Mouse (Mus musculus) induced T-regulatory cell, adult 2 months (primary cell): ENCODE results near the gene Cacna1a.
A peak's percentile ranks its signal among the peaks of the same experiment; 100 is the strongest.

Experiments used
- DNase-seq: peaks from one replicate; pipeline ENCODE4 v3.0.0-alpha.2; 2012; ENCODE audit warnings: low read depth

The Cacna1a gene

DNA sequence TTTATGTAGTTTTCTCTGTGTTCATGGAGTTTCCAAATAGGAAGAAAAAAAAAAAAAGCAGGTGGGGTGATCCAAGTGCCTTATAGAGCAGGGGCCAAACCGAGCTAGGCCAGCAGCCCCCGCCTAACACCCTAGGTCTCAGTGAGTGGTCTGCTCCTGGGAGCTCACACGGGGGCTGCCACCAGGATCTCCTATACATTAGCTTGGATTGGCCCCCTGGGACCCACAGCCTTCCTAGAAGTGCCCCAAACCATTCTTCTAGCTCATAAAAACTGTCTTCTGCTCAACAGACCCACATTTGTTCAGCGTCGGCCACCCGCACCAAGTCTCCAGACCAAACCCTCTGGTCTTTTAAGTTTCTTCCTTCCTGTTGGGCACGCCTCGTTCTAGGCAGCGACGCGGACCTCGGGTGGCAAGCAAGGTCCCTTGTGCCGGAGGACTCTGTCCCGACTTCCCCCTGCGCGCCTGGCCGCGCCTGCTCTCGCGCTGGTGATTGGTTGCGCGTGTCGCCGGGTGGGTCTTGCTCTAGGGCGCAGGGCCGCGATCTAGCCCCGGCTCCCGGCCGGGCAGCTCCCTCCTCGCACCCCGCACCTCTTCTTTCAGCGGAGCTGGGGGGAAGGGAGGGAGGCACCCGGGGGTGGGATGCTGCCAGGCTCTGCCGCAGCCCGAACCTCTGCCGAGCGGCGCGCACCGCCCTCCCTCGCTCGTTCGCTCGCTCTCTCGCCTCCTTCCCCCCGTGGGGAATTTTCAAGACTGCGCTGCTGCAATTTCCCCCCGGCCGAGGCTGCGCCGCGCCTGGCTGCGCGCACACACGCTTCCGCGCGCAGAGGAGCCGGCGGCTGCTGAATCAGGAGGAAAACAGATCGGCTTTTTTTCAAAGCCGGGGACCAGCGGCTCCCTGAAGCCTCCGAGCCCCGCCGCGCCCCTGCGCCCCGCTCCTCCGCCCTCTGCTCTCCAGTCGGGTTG lies 25.9 kb downstream of the Cacna1a start:
- DNase-seq = peak; percentile 4

- no peak for DNase-seq
Observed at GRCm38 (mm10) chr8:84414918-84415317, 26.7 kb downstream of the Cacna1a start.

DNA sequence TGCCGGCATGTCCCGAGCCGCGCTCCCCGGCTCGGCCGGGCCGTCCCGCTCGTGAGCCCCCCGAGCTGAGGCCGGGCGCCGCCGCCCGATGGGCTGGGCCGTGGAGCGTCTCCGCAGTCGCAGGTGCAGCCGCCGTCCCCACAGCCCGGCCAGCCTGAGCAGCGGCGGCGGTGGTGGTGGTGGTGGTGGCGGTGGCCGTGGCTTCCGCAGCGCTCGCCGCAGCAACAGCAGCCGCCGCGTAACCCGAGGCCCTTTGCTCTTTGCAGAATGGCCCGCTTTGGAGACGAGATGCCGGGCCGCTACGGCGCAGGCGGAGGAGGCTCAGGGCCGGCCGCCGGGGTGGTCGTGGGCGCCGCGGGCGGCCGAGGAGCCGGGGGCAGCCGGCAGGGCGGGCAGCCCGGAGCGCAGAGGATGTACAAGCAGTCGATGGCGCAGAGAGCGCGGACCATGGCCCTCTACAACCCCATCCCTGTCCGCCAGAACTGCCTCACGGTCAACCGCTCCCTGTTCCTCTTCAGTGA lies 27.2 kb downstream of the Cacna1a start:
- no peak for DNase-seq

DNA sequence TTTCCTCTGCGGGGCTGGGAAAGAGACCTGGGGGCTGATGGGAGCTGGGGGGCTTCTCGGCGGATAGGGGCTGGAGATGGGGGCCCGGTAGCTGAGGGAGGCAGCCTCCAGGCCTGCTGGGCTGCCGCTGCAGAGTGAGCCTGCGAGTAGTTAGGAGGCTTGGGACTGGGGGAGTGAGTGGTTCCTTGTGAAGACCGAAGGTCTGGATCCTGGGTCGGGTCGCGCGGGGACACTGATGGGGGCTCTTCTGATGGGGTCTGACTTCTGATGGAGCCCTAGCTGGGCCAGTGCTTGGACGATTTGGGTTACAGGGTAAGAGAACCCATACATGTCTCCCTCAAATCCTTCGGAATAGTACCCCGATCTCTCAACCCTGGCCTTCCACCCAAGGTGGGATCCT lies 27.8 kb downstream of the Cacna1a start:
- no peak for DNase-seq

DNA sequence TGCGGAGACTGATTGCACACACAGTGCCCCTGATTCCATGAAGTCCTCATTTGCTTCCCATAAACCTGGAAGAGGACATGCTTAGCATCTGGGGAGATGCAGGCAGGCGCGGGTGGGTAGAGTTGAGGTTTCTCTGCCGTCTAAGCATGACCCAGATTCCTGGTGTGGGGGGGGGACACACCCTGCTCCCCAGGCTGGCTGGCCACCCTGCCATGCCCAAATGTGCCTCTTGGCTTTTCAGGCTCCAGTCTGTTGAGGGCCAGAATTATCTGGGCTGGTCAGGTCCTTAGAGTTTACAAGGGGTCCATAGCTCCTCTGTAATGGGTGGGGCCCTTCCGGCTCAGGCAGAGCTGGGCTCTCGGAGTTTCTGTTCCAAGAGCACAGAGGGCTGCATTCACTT lies 28.7 kb downstream of the Cacna1a start:
- no peak for DNase-seq

- no peak for DNase-seq
Observed at GRCm38 (mm10) chr8:84417840-84418239, 29.6 kb downstream of the Cacna1a start.

- no peak for DNase-seq
Observed at GRCm38 (mm10) chr8:84424426-84424825, 36.2 kb downstream of the Cacna1a start.

DNA sequence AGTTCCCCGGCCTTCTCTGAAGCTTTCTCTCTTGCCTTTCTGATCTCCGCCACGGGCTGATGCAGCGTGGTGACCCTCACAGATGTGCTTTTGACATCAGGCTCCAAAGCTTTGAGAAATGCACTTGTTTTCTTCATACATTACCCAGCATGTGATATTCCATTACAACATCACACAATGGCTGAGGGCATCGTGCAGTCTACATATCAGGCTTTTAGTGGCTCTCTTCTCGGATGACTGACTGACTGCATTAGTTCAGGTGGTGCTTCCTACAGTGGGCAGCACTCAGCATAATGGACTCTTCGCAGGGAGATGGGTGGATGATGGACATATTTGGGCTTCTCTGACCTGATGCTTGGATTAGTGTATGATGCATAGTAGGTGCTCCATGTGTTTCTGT lies 37.8 kb downstream of the Cacna1a start:
- DNase-seq = no peak

DNA sequence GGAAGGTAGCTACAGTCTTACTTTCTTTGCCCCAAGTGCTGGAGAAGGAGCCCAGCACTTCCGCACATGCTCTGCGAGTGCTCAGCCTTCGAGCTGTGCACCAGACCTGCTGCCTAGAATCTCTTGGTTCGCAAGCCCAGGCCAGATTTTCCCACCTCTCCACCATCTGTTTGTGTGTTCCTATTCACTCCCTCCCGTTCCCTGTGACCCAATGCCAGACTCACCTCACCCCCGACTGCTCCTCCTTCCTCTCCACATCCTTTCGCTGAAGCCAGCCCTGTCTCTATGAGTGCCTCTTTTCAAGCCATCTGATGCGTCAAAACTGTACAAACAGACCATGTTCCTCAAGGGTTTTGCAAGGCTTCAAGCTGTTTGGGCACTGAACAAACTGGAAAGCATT lies 38.3 kb downstream of the Cacna1a start:
- DNase-seq = no peak

DNA sequence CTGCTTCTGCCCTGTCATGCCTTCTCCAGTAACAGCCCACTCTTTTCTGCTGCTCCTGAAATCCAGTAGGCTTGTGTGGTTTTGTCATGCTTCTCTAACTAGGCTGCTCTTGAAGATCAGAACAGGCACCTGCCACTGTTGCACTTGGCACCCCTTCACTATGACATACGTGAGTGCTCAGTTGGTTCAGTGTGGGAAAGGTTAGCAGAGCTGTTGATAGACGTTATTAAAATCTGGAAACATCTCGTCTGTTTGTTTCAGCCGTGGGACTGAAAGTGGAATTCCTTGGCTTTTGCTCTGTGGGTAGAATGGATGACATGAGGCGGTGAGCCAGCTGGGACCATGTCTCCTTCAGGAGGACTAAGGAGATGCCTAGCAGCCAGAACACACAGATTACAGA lies 39.8 kb downstream of the Cacna1a start:
- DNase-seq = no peak

DNA sequence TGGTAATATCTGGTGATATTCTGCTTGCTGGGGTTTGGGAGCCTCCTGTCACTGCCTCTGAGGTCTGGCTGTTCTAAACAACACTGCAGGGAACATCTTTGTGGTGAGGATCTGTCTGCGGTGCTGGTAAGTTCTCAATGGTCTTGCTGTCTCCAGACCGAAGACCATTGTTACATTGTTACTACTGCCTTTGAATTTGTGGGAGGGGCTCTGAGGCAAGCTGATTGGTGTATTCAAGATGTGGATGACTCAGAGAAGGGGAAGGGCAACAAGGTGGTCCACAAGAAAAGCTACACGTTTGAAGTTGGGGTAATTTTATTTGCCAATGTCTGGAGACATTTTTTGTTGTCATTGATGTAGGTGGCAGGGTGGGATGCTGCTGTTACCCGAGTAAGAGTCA lies 40.8 kb downstream of the Cacna1a start:
- no peak for DNase-seq

DNA sequence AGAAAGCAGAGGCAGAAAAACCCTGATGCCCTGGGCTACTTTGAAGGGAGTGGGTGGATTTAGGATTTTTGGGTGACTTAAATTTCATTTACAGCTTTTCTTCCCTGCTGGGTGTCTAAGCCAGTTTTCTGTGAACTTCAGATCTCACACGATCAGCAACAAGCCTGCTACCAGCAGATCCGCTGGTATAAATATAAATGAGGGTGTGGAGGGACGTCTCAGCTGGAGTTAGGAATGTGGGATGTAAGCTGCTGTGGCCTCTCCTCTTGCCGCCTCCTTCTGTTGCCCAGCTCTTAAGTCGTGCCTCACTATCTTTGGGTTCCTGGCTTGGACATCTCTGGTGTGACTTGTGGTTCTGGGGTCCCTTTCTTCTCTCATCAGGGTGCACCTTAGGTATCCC lies 41.3 kb downstream of the Cacna1a start:
- no peak for DNase-seq

DNA sequence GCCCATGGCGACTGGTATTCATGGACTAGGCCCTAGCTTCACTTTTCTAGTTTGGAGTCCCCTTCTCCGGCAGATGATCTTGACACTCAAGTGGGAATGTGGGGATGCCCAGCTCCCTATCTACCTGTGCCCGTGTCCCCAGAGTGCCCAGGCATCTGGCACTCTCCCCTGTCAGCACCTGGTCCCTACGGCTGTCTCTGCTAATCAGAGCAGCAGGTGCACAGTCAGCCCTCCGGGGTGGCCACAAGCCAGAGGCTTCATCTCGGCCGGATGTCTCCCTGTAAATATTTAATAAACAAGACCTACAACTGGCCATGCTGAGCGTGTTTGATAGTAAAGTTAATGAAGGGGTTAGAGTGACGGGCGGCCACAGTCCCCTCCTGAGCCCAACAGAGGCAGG lies 47.1 kb downstream of the Cacna1a start:
- DNase-seq = no peak

DNA sequence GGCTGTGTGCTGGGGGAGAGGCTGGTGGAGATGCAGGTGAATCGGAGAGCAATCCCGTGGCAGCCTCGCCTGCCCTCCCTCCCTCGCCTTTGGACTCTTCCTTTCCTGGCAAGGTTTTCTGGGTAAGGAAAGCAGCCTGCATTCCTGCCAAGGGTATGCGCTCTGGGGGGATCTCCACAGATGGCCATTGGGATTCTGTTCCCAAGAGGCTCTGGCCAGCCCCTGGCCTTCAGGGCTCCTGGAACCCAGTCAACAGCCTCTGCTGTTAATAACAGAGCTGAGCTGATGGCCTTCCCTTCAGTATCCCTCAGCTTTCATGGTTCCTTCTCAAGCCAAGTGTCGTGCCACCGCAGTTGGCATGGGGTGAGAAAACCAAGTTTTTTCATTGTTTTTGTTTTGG lies 51.6 kb downstream of the Cacna1a start:
- DNase-seq = no peak

GRCm38 (mm10) chr8:84442043-84442442 lies 53.8 kb downstream of the Cacna1a start:
- DNase-seq = no peak

DNA sequence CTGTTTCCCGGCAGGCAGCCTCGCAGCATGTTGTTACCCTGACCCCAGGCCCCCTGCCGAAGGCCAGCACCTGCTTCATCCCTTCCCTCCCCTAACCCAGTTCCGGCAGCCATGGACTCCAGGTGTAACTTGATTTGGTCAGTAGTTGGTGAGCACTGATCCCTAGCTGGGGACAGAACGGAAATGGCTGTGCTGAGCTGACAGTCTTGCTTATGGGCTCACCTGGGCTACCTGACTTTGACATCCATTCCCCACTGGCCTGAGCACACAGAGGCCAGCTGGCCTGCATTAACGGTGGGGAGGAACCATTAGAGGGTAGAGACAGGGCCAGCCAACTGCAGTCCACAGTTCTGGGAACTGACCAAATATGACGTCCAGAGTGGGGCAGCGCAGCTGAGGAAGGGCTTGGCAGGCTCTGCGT lies 58.3 kb downstream of the Cacna1a start:
- no peak for DNase-seq

GRCm38 (mm10) chr8:84454532-84454931 lies 66.3 kb downstream of the Cacna1a start:
- DNase-seq = peak; percentile 18

GRCm38 (mm10) chr8:84458853-84459252 lies 70.6 kb downstream of the Cacna1a start:
- no peak for DNase-seq

DNA sequence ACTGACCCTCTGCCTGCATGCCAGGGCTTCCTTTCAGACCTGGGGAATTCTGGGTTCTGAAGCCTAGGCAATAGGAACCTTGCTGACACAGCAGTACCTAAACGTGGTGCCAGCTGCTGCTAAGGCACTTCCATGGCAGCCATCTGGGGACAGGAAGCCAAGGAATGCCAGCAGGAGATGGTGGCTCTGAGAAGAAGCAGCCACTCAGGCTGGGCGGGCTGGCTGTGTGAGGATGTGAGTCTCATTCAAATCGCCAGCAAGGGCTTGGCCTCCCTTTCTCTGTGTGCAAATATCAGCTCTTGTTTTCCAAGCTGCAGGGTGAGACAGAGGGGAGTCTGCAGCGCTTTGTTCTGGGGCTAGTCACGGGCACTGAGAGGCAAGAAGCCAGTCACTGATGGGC lies 71.0 kb downstream of the Cacna1a start:
- DNase-seq = no peak

DNA sequence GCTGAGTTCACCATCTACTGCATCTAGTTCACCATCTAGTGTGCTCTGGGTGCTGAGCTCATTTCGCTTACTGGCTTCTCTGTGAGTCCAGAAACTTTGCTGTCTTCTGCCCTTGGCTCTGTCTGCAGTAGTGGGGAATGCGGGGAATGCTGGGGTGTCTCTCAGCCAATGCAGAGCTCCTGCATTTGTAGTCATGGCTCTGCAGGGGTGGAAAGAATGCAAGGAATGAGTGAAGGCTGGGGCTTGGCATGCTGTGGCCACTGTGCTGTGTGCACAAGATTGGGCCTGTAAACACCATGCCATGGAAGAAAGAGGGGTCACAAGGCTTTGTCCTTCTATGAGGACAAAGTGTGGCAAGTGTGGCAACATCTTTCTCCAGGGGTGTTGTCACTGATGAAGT lies 72.5 kb downstream of the Cacna1a start:
- no peak for DNase-seq

- no peak for DNase-seq
Observed at GRCm38 (mm10) chr8:84466932-84467331, 78.7 kb downstream of the Cacna1a start.

DNA sequence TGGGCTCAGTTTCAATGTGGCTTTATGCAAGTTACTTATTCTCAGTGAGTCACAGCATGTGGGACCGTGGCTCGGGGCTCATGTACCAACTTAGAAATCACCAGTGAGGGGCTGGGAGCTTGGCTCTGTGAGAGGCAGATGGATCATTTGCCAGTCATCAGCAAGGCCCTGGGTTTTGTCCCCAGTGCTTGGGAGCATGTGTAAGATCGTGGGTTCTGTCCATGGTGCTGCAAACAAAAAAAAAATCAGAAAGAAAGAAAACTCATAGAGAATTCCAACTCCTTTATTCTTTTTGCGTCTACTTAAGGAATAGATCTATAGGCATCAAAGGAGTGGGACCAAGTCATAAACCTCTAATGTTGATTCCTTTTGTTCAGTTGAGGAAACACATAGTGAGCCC lies 80.8 kb downstream of the Cacna1a start:
- no peak for DNase-seq

DNA sequence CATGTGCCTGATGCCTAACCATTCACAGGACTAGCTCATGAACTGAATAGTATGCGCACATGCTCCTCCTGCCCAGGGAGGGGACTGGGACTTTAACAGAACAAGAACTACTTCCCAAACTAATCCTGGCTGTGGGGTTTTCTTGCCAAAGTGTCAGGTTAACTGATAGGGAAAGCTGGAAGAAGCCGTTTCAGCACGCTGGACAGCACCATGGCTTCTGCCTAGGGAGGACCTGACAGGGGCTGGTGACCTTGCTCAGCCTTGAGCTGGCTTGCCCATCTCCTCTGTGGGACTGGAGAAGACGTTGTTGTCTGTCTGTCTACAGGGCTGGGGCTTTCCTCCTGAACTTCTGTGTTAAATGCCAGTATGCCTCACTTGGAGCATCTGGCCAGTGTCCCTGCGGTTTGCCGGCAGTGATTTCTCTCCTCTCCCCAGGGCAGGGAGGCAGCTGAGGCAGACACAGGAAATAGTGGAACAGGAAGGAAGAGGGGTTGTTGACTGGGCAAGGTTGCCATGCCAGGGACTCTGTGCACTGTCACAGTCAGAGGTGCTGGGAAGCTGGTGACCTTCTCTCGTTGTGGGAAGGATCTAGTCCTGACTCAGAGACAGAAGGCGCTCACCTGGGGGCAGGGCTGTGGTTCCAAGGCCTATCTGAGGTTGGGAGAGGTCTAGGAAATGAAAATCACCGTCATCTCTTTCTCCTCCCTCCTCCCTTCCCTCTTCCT lies 83.2 kb downstream of the Cacna1a start:
- DNase-seq = peak; percentile 43
